Mouse (Mus musculus) heart, adult 2 months (tissue): ENCODE results near the gene Abhd17b.

ENCODE experiments used
- CTCF ChIP-seq: fragments of 200-600 bp; IDR thresholded peaks from 2 replicates; pipeline ENCODE4 v1.8.1; 2022; ENCODE audit warnings: antibody characterized with exemption, mild to moderate bottlenecking, moderate library complexity
- POLR2A ChIP-seq: fragments of 200-500 bp; IDR thresholded peaks from 2 replicates; pipeline ENCODE4 v1.6.1; 2011; ENCODE audit warnings: mild to moderate bottlenecking, low read depth, low read length, control low read depth; ENCODE audit not compliant: insufficient read depth

GRCm38 (mm10) chr19:21716456-21716855 lies 63.5 kb downstream of the Abhd17b start:
- no peak for TF ChIP-seq CTCF
- no peak for TF ChIP-seq POLR2A
